7 mouse cellular contexts compared by ENCODE assay signal in the genomic region with DNA sequence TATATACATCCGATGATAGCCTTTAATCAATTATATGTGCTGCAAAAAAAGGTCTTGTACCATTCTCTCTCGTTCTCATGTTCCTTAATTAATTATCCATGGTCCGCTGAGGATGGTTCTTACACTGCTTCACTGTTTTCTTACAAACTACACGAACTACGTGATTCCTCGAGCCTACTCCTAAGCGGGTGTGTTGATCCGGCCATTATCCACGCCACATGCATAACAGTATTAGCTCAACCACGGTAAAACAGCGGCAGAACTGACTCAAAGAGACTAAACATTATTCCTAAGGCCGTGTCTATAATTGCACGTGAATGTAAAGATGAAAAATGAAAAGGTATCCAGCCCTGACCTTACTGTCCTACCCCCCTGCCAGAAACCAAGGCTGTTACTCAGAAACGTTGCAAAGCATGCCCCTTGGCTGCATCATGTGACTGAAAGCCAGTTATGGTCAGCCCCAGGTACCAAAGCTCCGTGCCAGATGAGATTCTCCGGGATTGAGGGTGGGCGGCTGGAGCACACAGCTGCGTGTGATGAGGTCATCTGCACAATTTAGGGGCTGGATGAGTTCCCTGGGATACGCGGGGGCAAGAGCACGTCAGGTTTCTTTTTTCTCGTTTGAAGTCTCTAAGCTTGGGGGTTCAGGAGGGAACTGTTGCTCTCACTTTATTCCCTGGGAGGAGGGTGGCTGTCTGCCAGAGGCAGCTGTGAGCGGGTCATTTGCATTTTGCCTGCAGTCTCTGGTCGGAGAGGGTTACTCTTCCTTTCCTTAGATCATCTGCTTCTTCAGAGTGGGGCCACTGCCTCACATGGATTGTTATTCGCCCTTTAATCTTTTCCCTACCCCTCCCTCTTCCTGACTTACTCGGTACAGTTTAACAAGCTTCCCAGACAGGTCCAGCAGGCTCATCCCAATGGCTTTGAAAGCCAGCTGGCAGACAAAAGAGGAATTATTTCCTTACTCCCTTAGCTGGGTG.
DNase-seq lines count a peak whose midpoint lies in the region; ATAC-seq and TF ChIP-seq lines count a peak whose summit lies in the region.

No protein-coding gene starts in this region.

- peak; percentile 67; the same call in 1 of the 2 replicates for ATAC-seq in embryonic facial prominence, embryonic 13.5 days (ENCODE audit: insufficient number of reproducible peaks, insufficient read depth, low FRiP score, low TSS enrichment, low read depth)
- peak; percentile 86 for ATAC-seq in hindbrain, embryonic 13.5 days (ENCODE audit: low FRiP score)

- no peak for TF ChIP-seq POLR2A in myocyte (IDR thresholded peaks at IDR 0.05; ENCODE audit: insufficient read length, low read depth)

- WGBS in embryonic facial prominence, embryonic 13.5 days = 6% methylated on average over 26 of the region's 26 CpGs
- WGBS in hindbrain, embryonic 13.5 days = 5% methylated on average over 26 of the region's 26 CpGs
- WGBS in limb, embryonic 10.5 days = 19% methylated on average over 26 of the region's 26 CpGs

- H3K4me3 ChIP-seq in embryonic facial prominence, embryonic 13.5 days = peak overlapping the region; percentile 33
- H3K4me3 ChIP-seq in hindbrain, embryonic 13.5 days = peak overlapping the region; percentile 29
- peak overlapping the region; percentile 47 for H3K4me3 ChIP-seq in limb, embryonic 10.5 days
- peak overlapping the region; percentile 7 for H3K4me3 ChIP-seq in myocyte

- H3K36me3 ChIP-seq in embryonic facial prominence, embryonic 13.5 days = no peaks in the 10 kb centered on the region
- H3K36me3 ChIP-seq in hindbrain, embryonic 13.5 days = no peaks in the 10 kb centered on the region
- no peaks in the 10 kb centered on the region for H3K36me3 ChIP-seq in limb, embryonic 10.5 days
- H3K36me3 ChIP-seq in myocyte (ENCODE audit: control insufficient read depth, insufficient read depth) = no peaks in the 10 kb centered on the region

- H3ac ChIP-seq in myocyte (ENCODE audit: control insufficient read depth, insufficient read length) = no peak overlapping the region

- peak overlapping the region; percentile 55 for H3K9ac ChIP-seq in embryonic facial prominence, embryonic 13.5 days
- peak overlapping the region; percentile 43 for H3K9ac ChIP-seq in hindbrain, embryonic 13.5 days

- no peaks in the 10 kb centered on the region for H3K79me2 ChIP-seq in myocyte (ENCODE audit: control insufficient read depth, insufficient read depth)

- DNase-seq in ovary, postnatal 10 days (ENCODE audit: low spot score) = peak; percentile 25
- DNase-seq in ovary, adult 18-20 months (ENCODE audit: low spot score) = no peak
- DNase-seq in limb, embryonic 10.5 days (ENCODE audit: low spot score) = peak; percentile 73
- DNase-seq in yolk sac, embryonic 10.5 days (ENCODE audit: low spot score) = peak; percentile 34

- peaks cover 13% of the 10 kb centered on the region for H3K4me1 ChIP-seq in embryonic facial prominence, embryonic 13.5 days
- H3K4me1 ChIP-seq in hindbrain, embryonic 13.5 days (replicated peaks) = peaks cover 37% of the 10 kb centered on the region
- peaks cover 22% of the 10 kb centered on the region for H3K4me1 ChIP-seq in limb, embryonic 10.5 days

- H3K27ac ChIP-seq in embryonic facial prominence, embryonic 13.5 days = no peak overlapping the region
- peak overlapping the region; percentile 41 for H3K27ac ChIP-seq in hindbrain, embryonic 13.5 days
- H3K27ac ChIP-seq in limb, embryonic 10.5 days = peak overlapping the region; percentile 31; the same call in 1 of the 2 replicates

- H3K9me3 ChIP-seq in embryonic facial prominence, embryonic 13.5 days = no peaks in the 10 kb centered on the region
- no peaks in the 10 kb centered on the region for H3K9me3 ChIP-seq in hindbrain, embryonic 13.5 days
- H3K9me3 ChIP-seq in limb, embryonic 10.5 days (replicated peaks) = no peaks in the 10 kb centered on the region

- 0 out of 2 replicates have a peak, but pooled peaks cover 6% of the 10 kb centered on the region for H3K27me3 ChIP-seq in embryonic facial prominence, embryonic 13.5 days
- H3K27me3 ChIP-seq in hindbrain, embryonic 13.5 days = no peaks in the 10 kb centered on the region
- H3K27me3 ChIP-seq in limb, embryonic 10.5 days (ENCODE audit: low read depth, poor library complexity, severe bottlenecking) = 0 out of 2 replicates have a peak, but pooled peaks cover 4% of the 10 kb centered on the region
- H3K27me3 ChIP-seq in myocyte (ENCODE audit: control insufficient read depth, insufficient read depth, insufficient read length) = no peaks in the 10 kb centered on the region

- peak overlapping the region; percentile 61 for H3K4me2 ChIP-seq in embryonic facial prominence, embryonic 13.5 days
- H3K4me2 ChIP-seq in hindbrain, embryonic 13.5 days = peak overlapping the region; percentile 60
- peak overlapping the region; percentile 73 for H3K4me2 ChIP-seq in myocyte (ENCODE audit: low read depth)

TF ChIP-seq in myocyte, 11 proteins besides CTCF, POLR2A, EP300 and RAD21:
- TF ChIP-seq CEBPB (IDR thresholded peaks at IDR 0.05; ENCODE audit: insufficient read depth, poor library complexity, severe bottlenecking) = no peak
- no peak for TF ChIP-seq POLR2AphosphoS2 (IDR thresholded peaks at IDR 0.05; ENCODE audit: insufficient read length, low read depth)
- peak; percentile 73 for TF ChIP-seq USF1 (IDR thresholded peaks at IDR 0.05; ENCODE audit: low read depth)
- peak in 2 of 3 experiments; percentile 66 to 74 for TF ChIP-seq MYOD1 (IDR thresholded peaks at IDR 0.05; ENCODE audit: control insufficient read depth in 1 of 3, insufficient read length in 2 of 3, low read depth in 2 of 3)
- TF ChIP-seq MYOG (IDR thresholded peaks at IDR 0.05; ENCODE audit: control insufficient read depth in 1 of 3, insufficient read depth in 1 of 3, insufficient read length in 2 of 3, low read depth in 2 of 3) = peak in 1 of 3 experiments; percentile 42
